Mouse (Mus musculus) intestine, embryonic 14.5 days (tissue): ENCODE measurements around the gene Macf1. TPM values are rescaled to one million over a fixed set of nuclear protein-coding genes. Genes with fewer than 3 reads are reported as not detected.
A peak's percentile ranks its signal among the peaks of the same experiment; 100 is the strongest.

Experiments used
- ATAC-seq: fragments of 200-750 bp; cut with Nextera tagmentation; replicated peaks from 2 replicates; pipeline ENCODE4 v1.8.0; 2017; ENCODE audit warnings: low read depth, moderate number of reproducible peaks, moderate TSS enrichment, moderate library complexity; ENCODE audit not compliant: low FRiP score, low TSS enrichment
- DNase-seq: peaks from one replicate; pipeline ENCODE4 v3.0.0-alpha.2; 2018; ENCODE audit warnings: low spot score
- H3K27ac ChIP-seq: fragments of 300-500 bp; sonication (generic); 2 replicates; pipeline ENCODE4 v1.5.1; 2014; ENCODE audit warnings: low read depth, mild to moderate bottlenecking, control low read depth
- H3K27me3 ChIP-seq: fragments of 300-500 bp; sonication (generic); replicated peaks from 2 replicates; pipeline ENCODE4 v1.6.1; 2014; ENCODE audit warnings: low read length, control low read depth; ENCODE audit not compliant: control insufficient read depth, insufficient read depth
- H3K36me3 ChIP-seq: fragments of 300-500 bp; sonication (generic); 2 replicates; pipeline ENCODE4 v1.6.1; 2014; ENCODE audit warnings: low read length, control low read depth; ENCODE audit not compliant: control insufficient read depth, insufficient read depth
- H3K4me1 ChIP-seq: fragments of 300-500 bp; sonication (generic); replicated peaks from 2 replicates; pipeline ENCODE4 v1.6.1; 2014; ENCODE audit warnings: low read length, control low read depth, mixed read lengths; ENCODE audit not compliant: control insufficient read depth, insufficient read depth
- H3K4me2 ChIP-seq: fragments of 300-500 bp; sonication (generic); 2 replicates; pipeline ENCODE4 v1.6.1; 2014; ENCODE audit warnings: low read length
- H3K4me3 ChIP-seq: fragments of 300-500 bp; sonication (generic); 2 replicates; pipeline ENCODE4 v1.5.1; 2014; ENCODE audit warnings: low read depth, low read length, control low read depth, mixed read lengths
- H3K9ac ChIP-seq: fragments of 300-500 bp; sonication (generic); 2 replicates; pipeline ENCODE4 v1.6.1; 2014; ENCODE audit warnings: mild to moderate bottlenecking, low read length
- H3K9me3 ChIP-seq: fragments of 300-500 bp; sonication (generic); 2 replicates; pipeline ENCODE4 v1.6.1; 2016; ENCODE audit warnings: low read length, control low read depth; ENCODE audit not compliant: control insufficient read depth
- WGBS: fragments of 180-500 bp; shearing (Covaris S2); extraction: QIAGEN DNeasy Blood & Tissue Kit; methylation state at CpG from one replicate; pipeline ENCODE4 v1.1.7; 2014; 5-methylcytosine and 5-hydroxymethylcytosine counted together
- polyA plus RNA-seq: library from polyadenylated mRNA; unstranded; fragments of >200 nt; fragmentation: Nextera tagmentation; extraction: Ambion mirVana; gene quantifications from 2 replicates; pipeline ENCODE4 v1.2.1, GENCODE M21; 2014

Gene Macf1
- polyA plus RNA-seq, 1 experiment from 2014 or later: 64.7 TPM

DNA sequence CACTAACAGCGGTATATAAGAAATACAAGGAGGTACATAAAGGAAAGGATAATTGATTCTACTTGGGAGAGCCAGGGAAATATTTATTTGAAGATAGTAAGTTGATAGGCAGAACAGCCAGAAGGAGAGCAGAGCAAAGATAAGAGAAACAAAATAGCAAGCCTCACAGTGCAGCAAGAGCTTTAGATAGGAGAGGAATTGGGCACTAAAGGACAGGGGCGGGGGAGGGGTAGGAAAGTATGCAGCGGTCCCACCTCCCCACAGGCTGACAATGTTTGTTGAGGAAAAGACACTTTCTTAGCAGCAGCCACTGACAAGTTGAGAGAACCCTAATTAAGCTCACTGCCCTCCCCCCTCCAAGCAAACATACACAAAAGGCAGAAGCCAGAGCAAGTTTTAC lies 131.5 kb downstream of the Macf1 start:
- Histone ChIP-seq H3K9me3 (no peaks in the 10 kb centered on the region), H3K27ac (no peak overlapping the region), H3K4me2 (no peak overlapping the region), H3K27me3 (no peaks in the 10 kb centered on the region), H3K4me3 (no peak overlapping the region), H3K9ac (no peak overlapping the region), H3K4me1 (no peaks in the 10 kb centered on the region; the same call in 1 of the 2 replicates), H3K36me3 (no peaks in the 10 kb centered on the region; the same call in 1 of the 2 replicates)
- no peak for DNase-seq
- WGBS: 27% methylated on average over 3 of the region's 3 CpGs
- no peak for ATAC-seq

DNA sequence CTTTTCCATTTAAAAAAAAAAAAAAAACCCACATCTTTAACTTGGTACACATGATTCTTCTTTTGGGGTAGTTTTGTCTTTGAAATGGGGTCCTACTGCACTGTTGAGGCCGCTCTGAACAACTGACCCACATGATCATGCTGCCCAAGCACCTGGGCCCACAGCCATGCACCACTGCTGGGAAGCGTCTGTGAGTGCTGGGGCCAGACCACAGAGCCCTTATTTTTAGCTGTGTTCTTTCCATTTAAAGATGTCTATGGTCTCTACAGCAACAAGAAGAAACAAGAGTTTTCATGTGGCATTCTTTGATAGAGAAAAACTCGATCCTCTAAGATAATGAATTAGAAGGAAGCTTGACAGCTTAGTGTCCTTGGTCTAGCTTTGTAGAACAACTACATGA lies 135.8 kb downstream of the Macf1 start:
- Histone ChIP-seq H3K27ac (no peak overlapping the region), H3K4me1 (no peaks in the 10 kb centered on the region; the same call in 1 of the 2 replicates), H3K9me3 (no peaks in the 10 kb centered on the region), H3K4me3 (no peak overlapping the region), H3K27me3 (no peaks in the 10 kb centered on the region), H3K9ac (no peak overlapping the region), H3K4me2 (no peak overlapping the region), H3K36me3 (peaks cover 6% of the 10 kb centered on the region; the same call in 1 of the 2 replicates)
- 88% methylated on average over 3 of the region's 3 CpGs for WGBS
- ATAC-seq: no peak
- DNase-seq: no peak

DNA sequence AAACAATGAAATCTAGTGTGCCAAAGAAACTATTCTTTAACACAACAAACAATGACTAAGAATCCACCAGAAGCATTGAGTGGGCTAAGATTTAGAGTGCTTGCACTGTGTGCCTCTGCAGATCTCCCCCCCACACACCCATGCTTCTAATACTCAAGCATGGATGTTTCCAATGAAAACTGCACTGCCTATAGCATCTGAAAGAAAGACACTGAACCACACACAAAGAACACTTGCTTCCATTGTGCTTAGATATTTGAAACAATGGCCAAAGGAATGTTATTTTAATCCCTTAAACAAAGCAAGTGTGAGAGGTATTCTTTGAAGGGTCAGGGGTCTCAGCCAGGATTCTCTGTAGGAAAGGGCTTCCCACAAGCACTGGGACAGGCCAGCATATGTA lies 140.5 kb downstream of the Macf1 start:
- Histone ChIP-seq H3K9ac (no peak overlapping the region), H3K4me1 (no peaks in the 10 kb centered on the region), H3K27me3 (no peaks in the 10 kb centered on the region), H3K4me3 (no peak overlapping the region), H3K36me3 (0 out of 2 replicates have a peak, but pooled peaks cover 6% of the 10 kb centered on the region), H3K4me2 (no peak overlapping the region), H3K27ac (no peak overlapping the region), H3K9me3 (no peaks in the 10 kb centered on the region)
- DNase-seq (no peak), ATAC-seq (no peak)

DNA sequence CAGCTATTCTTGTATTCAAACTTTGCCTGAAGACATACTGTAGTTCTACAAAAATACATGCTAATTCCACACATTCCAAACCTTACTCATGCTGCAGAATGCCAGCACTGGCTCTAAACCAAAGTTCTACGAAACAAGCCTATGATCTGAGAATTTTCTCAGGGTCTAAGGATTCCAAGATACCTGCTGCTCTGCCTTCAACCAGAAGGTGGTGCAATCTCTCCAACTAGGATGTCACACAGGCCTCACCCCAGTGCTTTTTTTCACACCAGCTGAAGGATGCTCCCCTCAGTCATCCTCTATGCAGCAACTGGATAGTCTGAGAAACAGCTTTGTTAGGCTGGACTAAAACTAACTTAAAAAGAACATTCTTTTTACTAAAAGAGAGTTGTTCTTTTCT lies 148.9 kb downstream of the Macf1 start:
- no peak overlapping the region for H3K4me2 ChIP-seq
- no peaks in the 10 kb centered on the region for H3K4me1 ChIP-seq
- H3K9ac ChIP-seq: no peak overlapping the region
- no peaks in the 10 kb centered on the region for H3K27me3 ChIP-seq
- peaks cover 4% of the 10 kb centered on the region; the same call in 1 of the 2 replicates for H3K36me3 ChIP-seq
- WGBS: 18% methylated on average over 1 of the region's 1 CpGs
- H3K27ac ChIP-seq: no peak overlapping the region
- ATAC-seq (0 out of 2 replicates have a peak, but pooled peaks have one; percentile 79), DNase-seq (peak; percentile 75)
- no peaks in the 10 kb centered on the region for H3K9me3 ChIP-seq
- H3K4me3 ChIP-seq: no peak overlapping the region

DNA sequence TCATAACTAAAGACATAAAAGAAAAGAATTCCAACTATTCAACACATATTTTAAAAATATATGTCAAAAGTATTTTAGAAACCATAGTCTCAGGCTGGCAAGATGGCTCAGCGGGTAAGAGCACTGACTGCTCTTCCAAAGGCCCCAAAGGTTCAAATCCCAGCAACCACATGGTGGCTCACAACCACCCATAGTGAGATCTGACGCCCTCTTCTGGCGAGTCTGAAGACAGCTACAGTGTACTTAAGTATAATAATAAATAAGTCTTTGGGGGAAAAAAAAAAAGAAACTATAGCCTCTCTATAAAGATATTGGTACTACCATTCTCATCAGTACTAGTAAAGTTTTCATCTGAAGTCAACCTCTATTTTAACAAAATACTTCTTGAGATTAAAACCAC lies 152.2 kb downstream of the Macf1 start:
- Histone ChIP-seq H3K4me2 (no peak overlapping the region), H3K27ac (no peak overlapping the region), H3K9me3 (no peaks in the 10 kb centered on the region), H3K4me1 (peaks cover 11% of the 10 kb centered on the region), H3K36me3 (no peaks in the 10 kb centered on the region), H3K27me3 (no peaks in the 10 kb centered on the region), H3K9ac (no peak overlapping the region), H3K4me3 (no peak overlapping the region)
- WGBS: 46% methylated on average over 3 of the region's 3 CpGs
- DNase-seq: no peak
- ATAC-seq: no peak

DNA sequence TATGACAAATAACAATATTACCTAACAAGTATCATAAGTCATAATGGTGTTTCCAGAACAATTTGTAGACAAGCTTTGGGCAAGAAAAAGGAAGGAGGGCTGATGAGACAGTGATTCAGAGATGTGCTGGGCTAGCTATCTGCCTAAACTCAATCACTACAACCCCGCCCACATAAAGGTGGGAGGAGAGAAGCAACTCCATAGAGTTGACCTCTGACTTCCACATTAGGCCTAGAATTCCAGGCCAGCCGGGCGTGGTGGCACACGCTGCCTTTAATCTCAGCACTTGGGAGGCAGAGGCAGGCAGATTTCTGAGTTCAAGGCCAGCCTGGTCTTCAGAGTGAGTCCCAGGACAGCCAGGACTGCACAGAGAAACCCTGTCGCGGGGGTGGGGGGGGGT lies 153.2 kb downstream of the Macf1 start:
- ATAC-seq: no peak
- 88% methylated on average over 6 of the region's 6 CpGs for WGBS
- H3K27ac ChIP-seq: no peak overlapping the region

DNA sequence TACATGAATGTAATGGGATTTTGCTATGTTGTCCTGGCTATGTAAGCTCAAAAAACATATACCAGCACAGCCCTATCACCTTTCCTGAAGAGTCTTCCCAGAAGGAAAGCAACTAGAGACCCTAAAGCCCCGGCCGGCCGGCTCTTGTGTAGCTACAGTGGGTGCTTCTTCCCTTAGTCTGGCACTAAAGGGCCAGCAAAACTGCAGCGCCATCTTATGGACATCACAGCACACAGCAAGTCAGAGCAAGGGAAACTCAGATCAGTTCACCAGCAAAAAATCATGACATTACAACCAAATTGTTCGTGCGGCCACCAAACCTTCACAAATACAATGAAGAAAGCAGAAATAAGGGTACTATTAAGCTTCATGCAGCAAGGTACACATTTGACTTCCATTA lies 154.9 kb downstream of the Macf1 start:
- DNase-seq: no peak
- no peaks in the 10 kb centered on the region for H3K9me3 ChIP-seq
- no peaks in the 10 kb centered on the region for H3K36me3 ChIP-seq
- H3K27me3 ChIP-seq: no peaks in the 10 kb centered on the region
- 59% methylated on average over 6 of the region's 6 CpGs for WGBS
- H3K9ac ChIP-seq: no peak overlapping the region
- H3K4me3 ChIP-seq: no peak overlapping the region
- ATAC-seq: no peak
- H3K27ac ChIP-seq: 0 out of 2 replicates have a peak overlapping the region, but pooled peaks have one; percentile 10
- H3K4me2 ChIP-seq: no peak overlapping the region
- peaks cover 22% of the 10 kb centered on the region for H3K4me1 ChIP-seq

More for the DNA sequence above, 153.2 kb downstream of the Macf1 start:
- no peak overlapping the region for H3K4me2 ChIP-seq
- no peak for DNase-seq
- H3K4me1 ChIP-seq: peaks cover 21% of the 10 kb centered on the region
- H3K9me3 ChIP-seq: no peaks in the 10 kb centered on the region
- H3K27me3 ChIP-seq: no peaks in the 10 kb centered on the region
- no peak overlapping the region for H3K4me3 ChIP-seq
- H3K36me3 ChIP-seq: no peaks in the 10 kb centered on the region
- no peak overlapping the region for H3K9ac ChIP-seq

DNA sequence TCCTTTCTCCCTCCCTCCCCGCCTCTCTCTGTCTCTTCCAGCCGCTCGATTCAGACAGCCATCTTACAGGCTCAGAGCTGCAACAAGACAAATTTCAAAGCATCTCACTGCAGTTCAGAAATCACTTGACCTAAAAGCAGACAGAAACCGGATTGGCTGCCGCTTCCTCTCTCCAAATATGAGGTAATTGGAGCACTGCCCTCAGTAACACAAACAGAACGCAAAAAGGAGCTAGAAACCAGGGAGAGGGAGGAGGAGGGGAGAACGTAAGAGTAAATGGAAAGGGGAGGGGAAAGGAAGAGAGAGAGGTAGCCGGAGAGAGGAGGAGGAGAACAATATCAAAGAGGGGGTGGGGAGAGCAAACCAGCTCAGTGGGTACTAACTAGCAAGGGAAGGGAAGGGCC lies 156.6 kb downstream of the Macf1 start:
- no peaks in the 10 kb centered on the region for H3K27me3 ChIP-seq
- peak; percentile 58; the same call in 1 of the 2 replicates for ATAC-seq
- H3K4me1 ChIP-seq: peaks cover 31% of the 10 kb centered on the region
- H3K9ac ChIP-seq: peak overlapping the region; percentile 38; the same call in 1 of the 2 replicates
- 3% methylated on average over 8 of the region's 8 CpGs for WGBS
- H3K36me3 ChIP-seq: no peaks in the 10 kb centered on the region
- peak overlapping the region; percentile 33 for H3K4me3 ChIP-seq
- peak overlapping the region; percentile 69 for H3K27ac ChIP-seq
- peak; percentile 60 for DNase-seq
- peak overlapping the region; percentile 57 for H3K4me2 ChIP-seq
- H3K9me3 ChIP-seq: no peaks in the 10 kb centered on the region

DNA sequence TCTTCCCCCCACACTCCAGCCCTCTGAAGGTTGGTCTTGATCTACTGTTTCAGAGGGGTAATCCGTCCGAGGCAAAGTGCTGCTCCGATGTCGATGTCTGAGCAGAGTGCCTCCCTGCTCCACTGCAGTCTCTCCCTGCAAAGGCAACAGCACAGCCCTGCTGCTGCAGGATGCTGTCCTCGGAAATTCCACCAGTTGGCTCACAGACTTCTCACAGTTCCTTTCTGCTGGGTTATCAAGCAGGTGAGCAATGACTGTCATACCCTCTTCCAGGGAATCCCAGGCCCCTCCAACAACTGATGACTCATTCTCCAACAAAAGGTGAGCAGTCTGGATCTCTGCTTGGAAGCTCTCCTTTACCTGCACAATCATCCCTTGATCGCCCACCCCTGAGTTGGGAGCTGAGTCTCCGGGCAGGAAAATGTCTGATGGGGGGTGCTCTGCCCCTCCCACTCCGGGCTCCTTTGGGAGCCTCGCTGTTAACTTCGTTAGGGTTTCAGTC lies 157.3 kb downstream of the Macf1 start:
- Histone ChIP-seq H3K4me3 (peak overlapping the region; percentile 33), H3K27ac (peak overlapping the region; percentile 69), H3K9ac (peak overlapping the region; percentile 38; the same call in 1 of the 2 replicates), H3K4me2 (peak overlapping the region; percentile 57), H3K4me1 (peaks cover 31% of the 10 kb centered on the region), H3K9me3 (no peaks in the 10 kb centered on the region), H3K27me3 (no peaks in the 10 kb centered on the region), H3K36me3 (no peaks in the 10 kb centered on the region)
- no peak for ATAC-seq
- 24% methylated on average over 10 of the region's 10 CpGs for WGBS
- no peak for DNase-seq
